Mouse (Mus musculus) olfactory bulb, adult 2 months (tissue): ENCODE measurements around the gene Cgn.

Source experiments
- CTCF ChIP-seq: fragments of 200-500 bp; IDR thresholded peaks from 2 replicates; pipeline ENCODE4 v1.5.1; 2012; ENCODE audit warnings: low read depth, mild to moderate bottlenecking, low read length, moderate library complexity; ENCODE audit not compliant: insufficient read depth
- POLR2A ChIP-seq: fragments of 200-500 bp; IDR thresholded peaks from 2 replicates; pipeline ENCODE4 v1.6.1; 2012; ENCODE audit warnings: mild to moderate bottlenecking, low read depth, low read length, moderate library complexity; ENCODE audit not compliant: insufficient read depth

- TF ChIP-seq CTCF (no peak), POLR2A (no peak)
These were observed 46.4 kb upstream of the Cgn start for GRCm38 (mm10) chr3:94832701-94833100.
